Mouse (Mus musculus) brown adipose tissue, adult 24 weeks (tissue): ENCODE measurements around the gene Col28a1. TPM values are rescaled to one million over a fixed set of nuclear protein-coding genes. Genes with fewer than 3 reads are reported as not detected.
"Not testable (repeated sequence)": the region's sequence is repeated elsewhere in the genome, so short reads cannot be mapped to it uniquely, and the experiment has no call there.

Source experiments
- H3K27ac ChIP-seq: fragments of 200-500 bp; replicated peaks from 2 replicates; pipeline ENCODE4 v1.5.1; 2012; ENCODE audit warnings: low read depth, mild to moderate bottlenecking, low read length
- H3K4me1 ChIP-seq: fragments of 200-500 bp; 2 replicates; pipeline ENCODE4 v1.6.1; 2012; ENCODE audit warnings: low read length, mixed read lengths; ENCODE audit not compliant: control insufficient read depth, insufficient read depth, insufficient read length
- H3K4me3 ChIP-seq: fragments of 200-500 bp; 2 replicates; pipeline ENCODE4 v1.5.1; 2012; ENCODE audit warnings: low read depth, mild to moderate bottlenecking, low read length, moderate library complexity; ENCODE audit not compliant: insufficient read depth
- polyA plus RNA-seq: library from polyadenylated mRNA; stranded (reverse); fragments of >200 nt; gene quantifications from 2 replicates; pipeline ENCODE4 v1.2.4, GENCODE M21; 2012; ENCODE audit not compliant: missing spikeins, insufficient read depth, insufficient read length

The Col28a1 gene
- polyA plus RNA-seq, 1 experiment = not detected

DNA sequence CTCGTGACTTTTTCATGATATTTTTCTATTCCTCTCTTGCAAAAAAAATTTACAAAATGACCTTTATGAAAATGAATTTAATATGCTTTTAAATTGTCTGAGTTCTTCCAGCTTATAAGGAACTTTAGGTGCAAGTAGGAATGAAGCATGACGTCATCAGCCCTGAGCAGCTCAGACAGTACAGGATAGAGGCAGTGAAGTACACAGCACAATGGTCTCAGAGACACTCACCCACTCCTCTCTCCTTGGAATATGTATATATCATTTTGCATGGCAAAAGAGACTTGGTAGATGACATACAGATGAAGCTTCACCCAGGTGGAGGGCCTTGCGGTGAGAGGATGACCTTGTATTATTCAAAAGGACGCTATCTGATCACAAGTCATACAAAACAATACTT is 197.7 kb downstream of the Col28a1 start:
- Histone ChIP-seq H3K4me1 (no peaks in the 10 kb centered on the region), H3K4me3 (no peak overlapping the region), H3K27ac (no peak overlapping the region)

DNA sequence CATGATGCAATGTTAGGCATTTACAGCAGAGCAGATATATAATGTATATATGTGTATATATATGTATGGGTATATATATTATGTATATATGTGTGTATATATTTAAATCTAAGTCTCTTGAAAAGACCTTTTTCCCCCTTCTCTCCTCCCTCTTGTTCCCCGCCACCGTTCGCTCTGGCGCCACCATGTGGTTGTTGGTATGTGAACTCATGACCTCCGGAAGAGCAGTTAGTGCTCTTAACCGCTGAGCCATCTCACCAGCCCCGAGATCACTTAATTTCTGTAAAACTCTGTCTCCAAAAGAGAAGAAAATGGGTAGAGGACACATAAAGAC is 208.8 kb downstream of the Col28a1 start:
- H3K4me3 ChIP-seq = no peak overlapping the region
- H3K27ac ChIP-seq = no peak overlapping the region
- peaks cover 3% of the 10 kb centered on the region; the same call in 1 of the 2 replicates for H3K4me1 ChIP-seq

DNA sequence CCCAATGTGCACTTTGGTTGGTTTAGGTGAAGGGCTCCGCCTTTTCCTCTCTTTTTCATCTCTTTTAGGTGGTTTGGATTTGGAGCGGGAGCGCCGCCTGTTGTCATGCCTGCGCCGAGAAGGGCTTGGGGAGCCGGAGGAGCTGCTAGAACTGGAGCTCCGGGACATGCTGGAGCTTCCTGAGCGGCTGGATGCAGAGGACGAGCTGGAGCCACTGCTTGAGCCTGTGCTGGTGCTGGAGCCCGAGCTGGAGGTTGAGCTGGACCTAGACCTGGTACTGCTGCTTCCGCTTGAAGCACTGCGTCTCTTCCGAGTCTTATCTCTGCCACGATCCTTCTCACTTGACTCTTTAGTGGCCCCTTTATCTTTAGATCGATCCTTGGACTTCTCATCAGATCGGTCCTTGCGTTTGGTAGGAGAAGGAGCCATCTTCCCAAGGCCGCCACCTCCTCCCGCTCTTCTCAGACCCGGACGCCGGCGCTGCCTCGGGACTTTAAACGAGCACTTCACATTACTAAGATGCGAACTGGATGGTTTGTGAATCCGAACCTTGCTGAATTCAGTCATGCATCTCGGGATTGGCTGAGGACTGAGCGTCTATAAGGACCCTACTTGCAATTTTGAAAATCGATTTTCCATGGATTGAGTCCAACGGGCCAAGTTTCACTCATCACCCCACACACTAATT is 209.3 kb downstream of the Col28a1 start:
- H3K4me3 ChIP-seq = peak overlapping the region; percentile 57
- H3K4me1 ChIP-seq, H3K27ac ChIP-seq: not testable (repeated sequence)

DNA sequence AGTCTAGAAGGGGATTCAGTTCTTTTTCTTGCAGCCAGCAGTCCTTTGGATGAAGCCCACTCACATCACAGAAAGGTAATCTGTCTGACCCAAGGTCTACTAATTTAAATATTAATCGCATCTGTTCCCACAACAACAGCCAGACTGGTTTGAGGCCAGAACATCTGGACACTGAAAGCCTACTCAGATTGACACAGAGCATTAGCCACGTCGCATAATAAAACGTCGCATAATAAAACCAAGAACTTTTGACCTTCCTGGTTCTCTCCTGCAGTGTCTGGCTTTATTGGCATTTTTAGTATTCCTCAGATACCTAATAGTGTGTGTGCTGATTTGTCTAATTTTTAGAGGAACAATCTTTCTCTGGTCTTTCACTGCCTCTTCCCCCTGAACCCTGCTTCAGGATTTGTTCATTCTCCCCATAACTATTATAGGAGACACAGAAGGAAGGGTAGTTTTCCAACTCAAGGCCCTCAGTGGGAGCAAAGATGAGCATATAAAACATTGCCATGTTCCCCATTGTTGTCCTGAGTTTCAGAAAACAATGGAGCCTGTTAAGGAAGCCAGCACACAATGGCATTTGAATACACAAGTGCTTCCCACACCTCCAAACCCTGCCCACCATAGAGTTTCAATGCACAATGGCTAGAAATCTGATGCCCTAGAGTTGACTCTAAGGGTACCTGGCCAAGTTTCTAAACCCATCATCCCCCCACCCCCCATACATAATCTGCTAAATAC is 221.2 kb downstream of the Col28a1 start:
- H3K27ac ChIP-seq = no peak overlapping the region
- H3K4me1 ChIP-seq = peaks cover 14% of the 10 kb centered on the region; the same call in 1 of the 2 replicates
- H3K4me3 ChIP-seq = no peak overlapping the region

DNA sequence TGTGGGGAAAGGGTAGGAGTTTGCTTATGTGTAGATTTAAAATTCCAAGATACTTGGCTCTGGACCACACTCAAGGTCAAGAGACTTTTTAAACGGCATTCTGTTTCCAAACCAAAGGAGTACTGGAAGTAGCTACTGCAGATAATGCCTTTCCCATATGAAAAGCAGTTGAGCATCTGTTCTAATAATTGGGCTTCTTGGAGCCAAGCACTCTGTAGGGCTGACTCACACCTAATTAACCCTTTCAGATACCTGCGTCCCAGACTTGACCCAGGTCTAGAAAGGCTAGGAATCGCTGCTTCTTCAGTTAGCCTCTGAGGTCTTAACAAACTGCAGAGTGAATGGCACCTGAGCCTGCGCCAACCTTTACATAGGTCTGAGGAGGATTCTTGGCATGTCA is 223.0 kb downstream of the Col28a1 start:
- Histone ChIP-seq H3K27ac (peak overlapping the region; percentile 46; the same call in 1 of the 2 replicates), H3K4me3 (no peak overlapping the region)

DNA sequence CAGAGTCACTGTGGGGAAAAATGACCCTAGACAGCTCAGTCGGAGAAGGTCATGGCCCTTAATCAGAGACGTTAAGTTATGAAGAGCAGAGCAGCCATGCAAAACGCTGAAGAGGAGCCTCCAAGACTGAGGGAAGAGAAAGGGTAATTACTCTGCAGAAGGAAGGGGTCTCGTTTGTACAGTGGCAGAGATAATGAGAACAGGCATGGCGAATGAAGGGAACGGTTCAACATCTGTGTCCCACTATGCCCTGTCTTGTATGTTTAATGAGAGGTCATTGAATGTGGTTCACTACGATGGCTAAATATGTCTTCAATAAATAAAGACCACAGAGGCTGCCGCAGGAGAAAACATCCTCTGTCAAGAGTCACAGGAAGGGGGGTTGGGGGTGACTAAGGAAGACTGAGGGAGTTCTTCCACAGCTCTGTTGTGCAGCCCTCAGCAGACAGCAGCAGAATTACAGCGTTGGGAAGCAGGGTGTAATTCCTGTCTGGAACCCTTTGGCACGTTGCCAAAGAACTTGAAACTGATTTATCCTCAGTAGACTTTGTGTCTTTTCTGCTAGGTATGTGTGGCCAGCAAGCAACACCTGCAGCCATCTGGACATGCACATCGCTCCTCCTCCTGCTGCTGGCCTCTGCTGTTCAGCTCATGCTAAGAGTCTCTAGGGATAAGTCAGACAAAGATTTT is 226.4 kb downstream of the Col28a1 start:
- Histone ChIP-seq H3K27ac (no peak overlapping the region), H3K4me3 (no peak overlapping the region)

More for the DNA sequence above, 223.0 kb downstream of the Col28a1 start:
- peaks cover 18% of the 10 kb centered on the region; the same call in 1 of the 2 replicates for H3K4me1 ChIP-seq

DNA sequence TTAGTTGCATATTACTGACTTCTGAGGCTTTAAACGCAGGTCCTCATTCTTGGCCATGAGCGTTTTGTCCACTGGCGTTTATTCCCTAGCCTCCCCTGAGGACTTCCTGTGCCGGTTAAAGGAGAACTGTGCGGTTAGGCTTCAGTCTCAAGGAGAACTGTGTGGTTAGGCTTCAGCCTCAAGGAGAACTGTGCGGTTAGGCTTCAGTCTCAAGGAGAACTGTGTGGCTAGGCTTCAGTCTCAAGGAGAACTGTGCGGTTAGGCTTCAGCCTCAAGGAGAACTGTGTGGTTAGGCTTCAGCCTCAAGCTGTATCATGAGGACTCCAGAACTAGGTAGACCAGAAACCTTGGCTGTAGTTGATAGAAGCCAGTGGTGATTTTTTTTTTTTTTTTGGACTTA is 229.7 kb downstream of the Col28a1 start:
- Histone ChIP-seq H3K4me1 (peaks cover 6% of the 10 kb centered on the region; the same call in 1 of the 2 replicates), H3K4me3 (no peak overlapping the region), H3K27ac (peak overlapping the region; percentile 48)

More for the DNA sequence above, 226.4 kb downstream of the Col28a1 start:
- peaks cover 12% of the 10 kb centered on the region; the same call in 1 of the 2 replicates for H3K4me1 ChIP-seq

DNA sequence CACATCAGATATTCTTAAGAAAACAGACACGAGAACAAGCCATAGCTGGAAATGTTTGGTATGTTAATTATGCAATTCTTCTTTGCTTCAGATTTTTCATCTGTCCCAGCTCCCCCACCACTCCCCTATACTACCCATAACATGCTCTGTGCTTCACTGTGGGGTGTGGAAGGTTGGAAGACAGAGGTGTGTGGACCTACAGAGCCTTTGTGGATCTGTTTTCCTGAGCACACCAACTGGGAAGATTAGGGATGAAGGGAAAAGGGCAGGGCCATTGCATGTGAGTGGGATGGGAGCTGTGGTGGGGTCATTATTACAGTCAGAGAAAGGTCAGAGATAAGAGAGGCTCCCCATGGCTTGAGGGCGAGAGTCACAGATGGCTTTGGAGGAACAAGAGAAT is 240.2 kb downstream of the Col28a1 start:
- Histone ChIP-seq H3K4me1 (no peaks in the 10 kb centered on the region), H3K4me3 (no peak overlapping the region), H3K27ac (no peak overlapping the region)

DNA sequence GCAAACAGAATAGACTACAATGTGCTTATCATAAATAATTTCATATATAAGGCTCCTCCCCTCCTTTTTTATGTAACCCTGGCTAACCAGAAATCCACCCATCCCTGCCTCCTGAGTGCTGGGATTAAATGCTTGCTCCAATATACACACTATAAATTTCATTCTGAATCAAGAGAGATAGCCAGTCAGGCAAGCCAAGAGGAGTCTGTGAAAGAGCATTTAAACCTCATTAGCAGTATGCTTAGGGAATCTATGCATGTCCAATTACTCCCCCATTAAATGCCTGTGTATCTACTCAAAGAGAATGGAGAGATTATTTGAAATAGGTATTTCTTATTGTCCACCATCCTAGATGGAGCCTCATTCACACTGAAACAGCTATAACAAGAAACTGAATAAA is 240.6 kb downstream of the Col28a1 start:
- no peak overlapping the region for H3K4me3 ChIP-seq
- no peaks in the 10 kb centered on the region for H3K4me1 ChIP-seq
- no peak overlapping the region for H3K27ac ChIP-seq

Other genes with a start within 250 kb of the Col28a1 start
- 8.4 and 10.7 TPM in 2 replicates for gene Mios, start 16.6 kb upstream of the Col28a1 start, polyA plus RNA-seq
- gene Rpa3, start 66.6 kb upstream of the Col28a1 start, polyA plus RNA-seq = 66.5 and 93.9 TPM in 2 replicates
- gene Umad1, start 66.7 kb upstream of the Col28a1 start, polyA plus RNA-seq = 7.5 and 10.2 TPM in 2 replicates
- 3.9 and 7.6 TPM in 2 replicates for gene Gm45062, start 66.8 kb upstream of the Col28a1 start, polyA plus RNA-seq